In the genomic region with DNA sequence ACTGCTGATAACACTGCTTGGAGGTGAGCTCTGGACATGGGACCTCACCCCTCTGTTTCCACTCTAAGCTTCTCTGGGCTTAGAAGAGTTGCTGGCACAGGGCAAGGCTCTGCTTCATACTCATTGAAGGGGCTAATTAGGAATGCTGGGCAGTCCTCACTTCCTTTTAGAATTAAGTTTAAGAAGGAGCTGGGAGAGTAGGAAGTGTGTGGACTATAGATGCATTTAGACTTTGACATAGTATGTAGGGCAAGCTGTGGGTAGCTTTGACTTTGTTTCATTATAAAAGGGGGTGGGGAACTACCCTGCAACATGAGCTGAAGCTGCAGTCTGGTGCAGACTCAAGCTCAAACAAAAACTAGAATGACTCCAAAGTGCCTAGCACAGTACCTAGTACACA, we compare ENCODE assay signal across 26 mouse cellular contexts.
"Had no signal": no experiment of that assay in that cellular context is flagged by ENCODE, and none has a peak within 500 bp of the region (broad histone marks: within the 10 kb centered on the region; RNA-seq: fewer than 3 reads in every experiment).

No protein-coding gene starts in this region.

- H3K9me3 ChIP-seq: heart, embryonic 13.5 days; heart, embryonic 15.5 days; hindbrain, embryonic 13.5 days; hindbrain, embryonic 15.5 days; kidney, embryonic 15.5 days; limb, embryonic 13.5 days; limb, embryonic 15.5 days; liver, embryonic 12.5 days had no signal

- H3K27me3 ChIP-seq: heart, embryonic 13.5 days; heart, embryonic 15.5 days; hindbrain, embryonic 13.5 days; hindbrain, embryonic 15.5 days; kidney, embryonic 15.5 days; limb, embryonic 13.5 days; limb, embryonic 15.5 days; liver, embryonic 12.5 days had no signal

- H3K4me3 ChIP-seq: heart, adult 2 months; heart, embryonic 13.5 days; heart, embryonic 15.5 days; hindbrain, embryonic 13.5 days; hindbrain, embryonic 15.5 days; kidney, embryonic 15.5 days; limb, embryonic 13.5 days; limb, embryonic 15.5 days; liver, embryonic 12.5 days had no signal

- H3K4me2 ChIP-seq: heart, embryonic 11.5 days; heart, embryonic 13.5 days; heart, embryonic 15.5 days; hindbrain, embryonic 13.5 days; hindbrain, embryonic 15.5 days; kidney, embryonic 15.5 days; limb, embryonic 13.5 days; limb, embryonic 15.5 days; liver, embryonic 12.5 days had no signal

- DNase-seq: gastrocnemius, postnatal 14 days; gastrocnemius, postnatal 36 days; heart, adult 11 months; heart, adult 2 months; heart, postnatal 14 days; heart, postnatal 36 days; kidney, adult 11 months; kidney, adult 2 months; kidney, adult 9 months; kidney, postnatal 14 days; kidney, postnatal 36 days; layer of hippocampus, adult 9-11 months; layer of hippocampus, postnatal 36 days; left cerebral cortex, postnatal 4 days had no signal

- H3K9ac ChIP-seq: heart, embryonic 13.5 days; heart, embryonic 15.5 days; hindbrain, embryonic 13.5 days; hindbrain, embryonic 15.5 days; kidney, embryonic 15.5 days; limb, embryonic 13.5 days; limb, embryonic 15.5 days; liver, embryonic 12.5 days; liver, embryonic 14.5 days had no signal

- H3K4me1 ChIP-seq: heart, embryonic 13.5 days; heart, embryonic 15.5 days; liver, embryonic 12.5 days had no signal

- ATAC-seq: intestine, embryonic 16.5 days; liver, embryonic 12.5 days had no signal

- H3K36me3 ChIP-seq: heart, embryonic 13.5 days; heart, embryonic 15.5 days; hindbrain, embryonic 13.5 days; hindbrain, embryonic 15.5 days; kidney, embryonic 15.5 days; limb, embryonic 13.5 days; limb, embryonic 15.5 days; liver, embryonic 12.5 days had no signal

- H3K27ac ChIP-seq: heart, adult 2 months; heart, embryonic 13.5 days; heart, embryonic 15.5 days; hindbrain, embryonic 13.5 days; hindbrain, embryonic 15.5 days; kidney, embryonic 15.5 days; kidney, postnatal 0 days; limb, embryonic 13.5 days; limb, embryonic 15.5 days; liver, embryonic 12.5 days; liver, embryonic 14.5 days had no signal
